Mouse (Mus musculus): ENCODE data around the gene Il2rb. TPM values are rescaled to one million over a fixed set of nuclear protein-coding genes. Genes with fewer than 3 reads are reported as not detected.

The Il2rb gene
- polyA plus RNA-seq, 1 experiment from 2014 or later, result 0.11 TPM

- ATAC-seq (ENCODE audit: low FRiP score, low TSS enrichment) (no peak), DNase-seq (no peak)
- Histone ChIP-seq H3K27me3 (ENCODE audit: control insufficient read depth, insufficient read depth, low read length) (no peaks in the 10 kb centered on the region), H3K4me1 (ENCODE audit: control insufficient read depth, insufficient read depth, low read length) (peaks cover 28% of the 10 kb centered on the region), H3K4me2 (ENCODE audit: low read length) (no peak overlapping the region), H3K27ac (replicated peaks; ENCODE audit: low read depth, low read length) (no peak overlapping the region), H3K36me3 (ENCODE audit: control insufficient read depth, insufficient read depth, low read length) (no peaks in the 10 kb centered on the region), H3K9me3 (ENCODE audit: control insufficient read depth, low read length) (no peaks in the 10 kb centered on the region), H3K9ac (replicated peaks; ENCODE audit: low read length) (no peak overlapping the region), H3K4me3 (replicated peaks; ENCODE audit: low read depth, low read length) (no peak overlapping the region)
- 80% methylated on average over 10 of the region's 10 CpGs for WGBS
Measured at GRCm38 (mm10) chr15:78533346-78533835, 38.3 kb upstream of the Il2rb start.

GRCm38 (mm10) chr15:78532566-78533345 is 37.7 kb upstream of the Il2rb start:
- Histone ChIP-seq H3K27me3 (ENCODE audit: control insufficient read depth, insufficient read depth, low read length) (no peaks in the 10 kb centered on the region), H3K4me2 (ENCODE audit: low read length) (no peak overlapping the region), H3K4me1 (ENCODE audit: control insufficient read depth, insufficient read depth, low read length) (peaks cover 28% of the 10 kb centered on the region), H3K27ac (replicated peaks; ENCODE audit: low read depth, low read length) (0 out of 2 replicates have a peak overlapping the region, but pooled peaks have one; percentile 37), H3K4me3 (replicated peaks; ENCODE audit: low read depth, low read length) (no peak overlapping the region), H3K36me3 (ENCODE audit: control insufficient read depth, insufficient read depth, low read length) (no peaks in the 10 kb centered on the region), H3K9ac (replicated peaks; ENCODE audit: low read length) (no peak overlapping the region; the same call in 1 of the 2 replicates), H3K9me3 (ENCODE audit: control insufficient read depth, low read length) (no peaks in the 10 kb centered on the region)
- no peak for ATAC-seq (ENCODE audit: low FRiP score, low TSS enrichment)
- WGBS, result 72% methylated on average over 10 of the region's 10 CpGs
- no peak for DNase-seq

DNA sequence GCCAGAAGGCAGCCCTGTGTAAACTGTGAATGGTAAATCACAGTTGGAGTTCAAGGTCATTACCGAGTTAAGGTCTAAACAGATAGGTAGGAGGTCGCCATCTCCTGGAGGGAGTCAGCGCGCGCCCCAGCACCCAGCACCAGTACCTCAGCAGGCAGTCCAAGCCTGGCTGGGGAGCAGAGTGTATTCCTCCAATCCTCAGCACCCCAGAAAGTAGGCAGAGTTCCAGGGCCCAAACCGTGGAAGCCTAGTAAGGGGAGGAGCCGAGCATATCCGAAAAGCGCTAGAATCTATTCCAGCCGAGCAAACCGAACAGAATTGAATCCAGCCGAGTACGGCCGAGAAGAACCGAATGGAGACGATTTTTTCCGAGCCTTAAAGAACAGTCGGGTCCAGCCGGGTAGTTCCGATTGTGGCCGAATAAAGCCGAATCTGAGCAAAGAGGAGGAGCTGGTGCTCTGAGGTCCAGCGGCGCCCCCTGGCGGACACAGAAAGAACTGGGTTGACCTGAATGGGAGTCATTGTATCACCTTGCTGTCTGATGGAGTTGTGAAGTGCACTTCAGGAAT is 36.9 kb upstream of the Il2rb start:
- peak overlapping the region; percentile 28 for H3K4me3 ChIP-seq (replicated peaks; ENCODE audit: low read depth, low read length)
- peak; percentile 76 for ATAC-seq (ENCODE audit: low FRiP score, low TSS enrichment)
- peak overlapping the region; percentile 82 for H3K27ac ChIP-seq (replicated peaks; ENCODE audit: low read depth, low read length)
- H3K27me3 ChIP-seq (ENCODE audit: control insufficient read depth, insufficient read depth, low read length), result no peaks in the 10 kb centered on the region
- peak; percentile 99 for DNase-seq
- no peaks in the 10 kb centered on the region for H3K36me3 ChIP-seq (ENCODE audit: control insufficient read depth, insufficient read depth, low read length)
- peak overlapping the region; percentile 61 for H3K4me2 ChIP-seq (ENCODE audit: low read length)
- H3K9ac ChIP-seq (replicated peaks; ENCODE audit: low read length), result peak overlapping the region; percentile 61; the same call in 1 of the 2 replicates
- 1% methylated on average over 25 of the region's 25 CpGs for WGBS
- peaks cover 28% of the 10 kb centered on the region for H3K4me1 ChIP-seq (ENCODE audit: control insufficient read depth, insufficient read depth, low read length)
- H3K9me3 ChIP-seq (ENCODE audit: control insufficient read depth, low read length), result no peaks in the 10 kb centered on the region

- ATAC-seq (ENCODE audit: low FRiP score, low TSS enrichment), result no peak
- H3K4me2 ChIP-seq (ENCODE audit: low read length), result peak overlapping the region; percentile 61
- H3K27me3 ChIP-seq (ENCODE audit: control insufficient read depth, insufficient read depth, low read length), result no peaks in the 10 kb centered on the region
- peak overlapping the region; percentile 28 for H3K4me3 ChIP-seq (replicated peaks; ENCODE audit: low read depth, low read length)
- no peaks in the 10 kb centered on the region for H3K36me3 ChIP-seq (ENCODE audit: control insufficient read depth, insufficient read depth, low read length)
- H3K9ac ChIP-seq (replicated peaks; ENCODE audit: low read length), result peak overlapping the region; percentile 61; the same call in 1 of the 2 replicates
- no peaks in the 10 kb centered on the region for H3K9me3 ChIP-seq (ENCODE audit: control insufficient read depth, low read length)
- 73% methylated on average over 4 of the region's 4 CpGs for WGBS
- DNase-seq, result no peak
- H3K4me1 ChIP-seq (ENCODE audit: control insufficient read depth, insufficient read depth, low read length), result peaks cover 28% of the 10 kb centered on the region
- peak overlapping the region; percentile 82; the same call in 1 of the 2 replicates for H3K27ac ChIP-seq (replicated peaks; ENCODE audit: low read depth, low read length)
Measured at GRCm38 (mm10) chr15:78531451-78531720, 36.3 kb upstream of the Il2rb start.

- H3K27ac ChIP-seq (replicated peaks; ENCODE audit: low read depth, low read length), result peak within 1 kb of the TSS; percentile 82
- no peaks in the 10 kb centered on the region for H3K9me3 ChIP-seq (ENCODE audit: control insufficient read depth, low read length)
- peak within 1 kb of the TSS; percentile 28 for H3K4me3 ChIP-seq (replicated peaks; ENCODE audit: low read depth, low read length)
- peaks cover 24% of the 10 kb centered on the region for H3K4me1 ChIP-seq (ENCODE audit: control insufficient read depth, insufficient read depth, low read length)
- H3K9ac ChIP-seq (replicated peaks; ENCODE audit: low read length), result peak within 1 kb of the TSS; percentile 61; the same call in 1 of the 2 replicates
- WGBS, result 80% methylated on average over 17 of the region's 17 CpGs
- H3K36me3 ChIP-seq (ENCODE audit: control insufficient read depth, insufficient read depth, low read length), result no peaks in the 10 kb centered on the region
- DNase-seq (no peak), ATAC-seq (ENCODE audit: low FRiP score, low TSS enrichment) (no peak)
- H3K4me2 ChIP-seq (ENCODE audit: low read length), result peak within 1 kb of the TSS; percentile 61
- H3K27me3 ChIP-seq (ENCODE audit: control insufficient read depth, insufficient read depth, low read length), result no peaks in the 10 kb centered on the region
Measured at GRCm38 (mm10) chr15:78530671-78531450, 35.8 kb upstream of the Il2rb start, which contains the start of gene C1qtnf6. Gene C1qtnf6, minus strand, starts transcription at chr15:78531416.

DNA sequence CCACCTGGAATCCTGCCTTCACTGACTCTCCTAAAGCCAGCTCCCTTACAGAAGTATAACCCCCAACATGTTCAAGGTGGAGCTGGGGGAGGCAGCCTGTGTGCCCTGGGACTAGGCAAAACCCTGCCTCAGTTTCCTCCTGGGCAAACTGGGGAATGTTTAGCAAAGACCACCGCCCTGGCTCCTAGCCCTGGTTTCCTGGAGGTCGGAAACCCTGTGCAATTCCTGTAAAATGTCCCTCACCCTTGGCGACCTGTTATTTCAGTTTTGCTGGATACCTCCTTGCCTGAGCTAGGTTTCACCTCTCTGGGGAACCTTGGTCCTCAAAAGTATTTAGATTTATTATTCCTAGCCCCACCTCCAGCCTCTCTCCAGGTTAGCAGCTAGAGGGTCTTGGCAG is 35.1 kb upstream of the Il2rb start:
- DNase-seq (no peak), ATAC-seq (ENCODE audit: low FRiP score, low TSS enrichment) (no peak)
- Histone ChIP-seq H3K9me3 (ENCODE audit: control insufficient read depth, low read length) (no peaks in the 10 kb centered on the region), H3K36me3 (ENCODE audit: control insufficient read depth, insufficient read depth, low read length) (no peaks in the 10 kb centered on the region), H3K4me3 (replicated peaks; ENCODE audit: low read depth, low read length) (no peak overlapping the region), H3K27ac (replicated peaks; ENCODE audit: low read depth, low read length) (no peak overlapping the region), H3K4me1 (ENCODE audit: control insufficient read depth, insufficient read depth, low read length) (peaks cover 19% of the 10 kb centered on the region; the same call in 1 of the 2 replicates), H3K27me3 (ENCODE audit: control insufficient read depth, insufficient read depth, low read length) (no peaks in the 10 kb centered on the region), H3K4me2 (ENCODE audit: low read length) (no peak overlapping the region), H3K9ac (replicated peaks; ENCODE audit: low read length) (no peak overlapping the region; the same call in 1 of the 2 replicates)
- WGBS, result 72% methylated on average over 3 of the region's 3 CpGs

- ATAC-seq (ENCODE audit: low FRiP score, low TSS enrichment), result peak; percentile 41; the same call in 1 of the 2 replicates
- WGBS, result under 1% methylated on average over 15 of the region's 15 CpGs
Measured at GRCm38 (mm10) chr15:78529428-78529990, 34.4 kb upstream of the Il2rb start.

DNA sequence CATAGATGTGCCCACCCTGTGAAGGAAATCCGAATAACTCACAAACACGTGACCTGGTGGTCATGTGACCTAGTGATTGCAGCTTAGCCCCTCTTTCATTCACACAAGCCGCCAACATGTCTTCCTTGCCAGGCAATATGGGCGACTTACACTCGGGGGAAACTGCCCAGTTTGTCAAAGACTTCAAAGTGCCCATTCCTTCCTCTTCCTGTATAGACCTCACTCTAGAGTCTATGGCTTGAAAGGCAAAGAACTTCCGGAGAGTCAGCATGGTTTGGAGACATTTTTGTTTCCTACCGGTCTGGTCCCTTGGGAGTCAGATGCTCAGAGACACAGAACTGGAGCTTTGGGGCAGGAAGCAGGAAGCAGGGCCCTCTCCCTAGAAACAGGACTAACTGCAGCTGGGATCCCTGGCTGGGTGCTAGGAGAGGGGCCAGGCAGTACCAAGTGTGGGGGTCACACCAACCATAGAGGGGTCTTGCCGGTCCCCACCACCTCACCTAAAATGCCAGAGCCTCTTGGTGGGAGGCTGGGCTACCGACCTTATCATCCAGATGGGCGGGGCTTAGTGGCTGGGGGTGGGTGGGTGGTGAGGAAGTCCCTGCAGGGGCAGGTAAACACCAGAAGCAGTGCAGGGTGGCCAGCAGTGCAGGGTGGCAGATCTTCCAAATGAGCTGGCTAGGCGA is 33.8 kb upstream of the Il2rb start:
- H3K27me3 ChIP-seq (ENCODE audit: control insufficient read depth, insufficient read depth, low read length), result no peaks in the 10 kb centered on the region
- H3K9me3 ChIP-seq (ENCODE audit: control insufficient read depth, low read length), result no peaks in the 10 kb centered on the region
- DNase-seq, result no peak
- no peak overlapping the region for H3K27ac ChIP-seq (replicated peaks; ENCODE audit: low read depth, low read length)
- ATAC-seq (ENCODE audit: low FRiP score, low TSS enrichment), result no peak
- H3K4me2 ChIP-seq (ENCODE audit: low read length), result peak overlapping the region; percentile 48
- H3K4me3 ChIP-seq (replicated peaks; ENCODE audit: low read depth, low read length), result no peak overlapping the region
- 50% methylated on average over 11 of the region's 11 CpGs for WGBS
- H3K4me1 ChIP-seq (ENCODE audit: control insufficient read depth, insufficient read depth, low read length), result peaks cover 19% of the 10 kb centered on the region; the same call in 1 of the 2 replicates
- H3K9ac ChIP-seq (replicated peaks; ENCODE audit: low read length), result peak overlapping the region; percentile 30
- H3K36me3 ChIP-seq (ENCODE audit: control insufficient read depth, insufficient read depth, low read length), result no peaks in the 10 kb centered on the region

More at GRCm38 (mm10) chr15:78529428-78529990, 34.4 kb upstream of the Il2rb start:
- peak; percentile 72 for DNase-seq
- peak overlapping the region; percentile 30 for H3K9ac ChIP-seq (replicated peaks; ENCODE audit: low read length)
- H3K4me3 ChIP-seq (replicated peaks; ENCODE audit: low read depth, low read length), result peak overlapping the region; percentile 15; the same call in 1 of the 2 replicates
- no peak overlapping the region for H3K27ac ChIP-seq (replicated peaks; ENCODE audit: low read depth, low read length)
- peaks cover 19% of the 10 kb centered on the region; the same call in 1 of the 2 replicates for H3K4me1 ChIP-seq (ENCODE audit: control insufficient read depth, insufficient read depth, low read length)
- no peaks in the 10 kb centered on the region for H3K36me3 ChIP-seq (ENCODE audit: control insufficient read depth, insufficient read depth, low read length)
- no peaks in the 10 kb centered on the region for H3K27me3 ChIP-seq (ENCODE audit: control insufficient read depth, insufficient read depth, low read length)
- H3K4me2 ChIP-seq (ENCODE audit: low read length), result peak overlapping the region; percentile 48
- no peaks in the 10 kb centered on the region for H3K9me3 ChIP-seq (ENCODE audit: control insufficient read depth, low read length)
